Mouse (Mus musculus) gastrocnemius, postnatal 4 days (tissue): ENCODE measurements at regions not wholly inside any gene's neighbourhood (a gene's known extent, or its start where the extent isn't known, plus 50 kb on each side); places are given as distances from the start of the nearest gene placed in this dataset.

Experiments
- DNase-seq, 2 experiments: peaks; one replicate each; pipeline ENCODE4 v3.0.0; 2021 to 2022; ENCODE audit warnings: low spot score in 2 of 2, mixed read lengths in 2 of 2

GRCm38 (mm10) chr4:5206394-5207099, 413.4 kb upstream of the Impad1 start:
- DNase-seq = no peak

DNA sequence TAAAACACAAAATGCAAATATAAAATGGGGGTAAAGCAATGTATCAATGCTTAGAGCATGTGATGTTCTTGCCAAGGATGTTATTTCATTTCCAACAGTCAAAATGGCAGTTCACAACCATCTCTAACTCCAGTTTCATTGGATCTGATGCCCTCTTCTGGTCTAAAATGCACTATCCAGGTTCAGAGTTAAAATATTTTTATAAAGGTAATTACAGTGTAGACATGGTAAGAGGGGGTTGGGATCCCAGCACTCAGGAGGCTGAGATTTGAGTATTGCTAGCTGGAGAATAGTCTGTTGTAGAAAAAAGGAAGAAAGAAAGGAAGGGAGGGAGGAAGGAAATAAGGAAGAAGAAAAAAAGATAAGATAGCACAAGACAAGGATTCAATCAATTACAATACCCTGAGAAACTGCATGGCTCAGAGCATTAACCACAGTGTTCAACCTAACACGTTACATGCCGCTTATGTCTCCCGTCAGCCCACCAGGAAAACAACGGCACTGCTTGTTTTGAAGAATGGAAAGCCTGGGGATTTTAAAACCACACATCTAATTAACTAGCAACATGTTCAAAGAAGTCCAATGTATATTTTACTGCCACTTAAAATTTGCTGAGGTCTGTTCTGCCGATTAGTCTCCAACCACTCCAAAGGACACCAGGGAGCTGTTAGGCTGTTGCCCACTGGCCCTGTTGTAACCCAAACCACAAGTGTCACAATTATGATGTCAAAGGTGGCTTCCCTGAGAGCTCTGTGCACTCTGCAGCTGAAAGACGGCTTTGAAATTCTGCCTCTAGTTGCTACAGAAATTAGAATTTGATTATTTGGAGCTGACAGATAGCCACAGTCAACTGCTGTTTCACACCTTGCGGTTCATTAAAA, 412.4 kb upstream of the Impad1 start:
- DNase-seq = no peak

GRCm38 (mm10) chr4:5194272-5194671, 401.1 kb upstream of the Impad1 start:
- DNase-seq = no peak

- no peak for DNase-seq
Observed at GRCm38 (mm10) chr4:5181591-5181990, 388.4 kb upstream of the Impad1 start.

DNA sequence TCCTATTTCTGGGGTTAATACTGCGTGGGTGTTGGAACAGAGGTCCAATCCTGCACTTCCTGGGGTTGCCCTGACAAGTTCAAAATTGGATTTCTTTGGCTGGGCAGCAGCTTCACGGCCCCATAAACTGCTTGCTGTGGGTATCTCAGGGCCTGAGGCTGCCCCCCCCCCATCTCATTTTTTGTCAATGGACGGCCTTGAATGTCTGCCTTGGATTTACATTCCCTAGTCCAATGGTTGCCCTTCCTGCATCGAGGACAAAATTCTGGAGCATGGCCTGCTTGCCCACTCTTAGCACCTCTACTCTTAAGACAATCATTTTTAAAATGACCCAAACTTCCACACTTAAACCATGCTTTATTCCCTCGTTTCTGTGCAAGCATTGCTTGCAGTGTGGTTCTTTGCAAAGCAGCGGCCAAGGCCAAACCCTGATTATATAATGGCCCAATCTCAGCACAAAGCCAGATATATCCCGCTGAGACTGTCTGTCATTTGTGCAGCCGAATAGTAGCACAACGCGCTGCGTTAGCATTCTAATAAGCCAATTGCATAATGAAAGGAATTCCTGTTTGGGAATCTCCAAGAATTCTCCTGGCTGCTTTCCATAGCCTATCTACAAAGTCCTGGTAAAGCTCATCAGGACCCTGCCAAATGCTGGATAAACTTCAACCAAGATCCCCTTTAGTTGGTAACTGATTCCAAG, 386.0 kb upstream of the Impad1 start:
- DNase-seq = no peak

DNA sequence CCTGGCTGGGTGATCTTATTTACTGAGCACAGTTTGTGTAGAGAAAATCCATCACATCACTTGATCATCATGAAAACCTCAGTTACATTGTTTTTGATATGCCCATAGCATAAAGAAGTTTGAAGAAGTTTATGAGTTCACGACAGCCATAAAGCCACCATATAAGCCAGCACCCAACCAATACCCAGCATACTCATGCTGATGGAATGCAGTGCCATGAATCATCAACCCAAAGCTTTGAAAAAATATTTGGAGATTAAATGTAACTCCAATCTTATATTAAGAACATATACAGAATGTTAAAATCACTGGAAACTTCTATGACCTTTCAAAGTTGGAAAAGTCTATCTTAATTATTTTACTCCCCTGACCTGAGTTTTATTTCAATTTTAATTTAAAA, 372.1 kb upstream of the Impad1 start:
- no peak for DNase-seq

- DNase-seq = no peak
Observed at GRCm38 (mm10) chr4:5160931-5161330, 367.8 kb upstream of the Impad1 start.

DNA sequence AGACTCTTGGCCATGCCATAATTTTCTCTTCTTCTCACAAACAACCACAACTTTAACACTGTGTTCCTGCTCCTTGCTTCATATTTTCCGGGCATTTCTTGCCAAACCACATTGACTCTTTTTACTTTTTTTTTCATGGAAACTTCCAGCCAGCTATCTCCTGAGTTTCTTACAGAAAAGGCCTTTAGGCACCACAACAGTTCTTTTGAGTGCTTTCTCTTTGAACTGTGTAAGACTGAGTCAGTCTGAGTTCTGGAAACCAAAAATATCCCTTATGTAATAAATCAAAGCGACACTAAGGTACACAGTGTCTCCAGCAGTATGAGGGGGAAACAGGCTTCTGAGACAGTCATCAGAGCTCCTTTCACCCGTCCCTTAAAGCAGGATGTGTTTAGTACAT, 337.6 kb upstream of the Impad1 start:
- no peak for DNase-seq

DNA sequence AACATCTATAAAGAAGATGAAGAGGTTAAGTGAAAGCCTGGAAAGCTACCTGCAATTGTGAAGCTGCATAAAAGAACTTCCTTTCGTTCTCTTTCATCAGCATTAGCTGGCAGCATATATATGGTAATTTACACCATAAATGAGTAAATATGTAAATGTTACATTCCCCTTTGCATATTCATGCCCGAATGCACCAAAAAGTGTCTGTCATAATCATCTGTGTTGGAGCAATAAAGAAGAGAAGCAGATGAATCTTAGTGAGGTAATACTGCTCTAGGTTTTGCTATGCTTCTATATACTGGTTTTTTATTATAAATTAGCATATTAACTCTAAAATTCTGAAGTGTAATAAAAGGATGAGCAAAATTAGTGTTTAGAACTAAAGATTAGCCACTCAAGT, 332.9 kb upstream of the Impad1 start:
- DNase-seq = no peak

GRCm38 (mm10) chr4:5098411-5098810, 305.3 kb upstream of the Impad1 start:
- DNase-seq = no peak

- no peak for DNase-seq
Observed at GRCm38 (mm10) chr4:5078723-5079122, 285.6 kb upstream of the Impad1 start.

- DNase-seq = no peak
Observed at GRCm38 (mm10) chr4:5074754-5075153, 281.6 kb upstream of the Impad1 start.

DNA sequence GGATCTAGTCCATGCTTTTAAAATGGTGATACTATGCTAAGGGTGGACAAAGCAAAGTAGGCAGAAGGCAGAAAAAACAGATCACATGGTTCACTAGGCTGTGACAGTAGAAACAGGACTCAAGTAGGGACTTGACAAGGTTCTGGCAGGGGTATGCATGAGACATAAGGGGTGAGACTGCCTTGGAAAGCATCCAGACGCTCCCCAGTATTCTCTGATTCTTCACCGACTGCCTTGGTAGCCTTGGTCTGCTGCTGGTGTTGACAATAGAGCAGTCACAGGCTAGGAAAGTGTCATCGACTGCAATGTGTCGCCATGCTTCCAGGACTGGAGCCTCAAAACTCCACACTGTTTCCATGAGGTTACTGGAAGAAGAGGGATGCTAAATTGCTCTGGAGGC, 278.1 kb upstream of the Impad1 start:
- no peak for DNase-seq

DNA sequence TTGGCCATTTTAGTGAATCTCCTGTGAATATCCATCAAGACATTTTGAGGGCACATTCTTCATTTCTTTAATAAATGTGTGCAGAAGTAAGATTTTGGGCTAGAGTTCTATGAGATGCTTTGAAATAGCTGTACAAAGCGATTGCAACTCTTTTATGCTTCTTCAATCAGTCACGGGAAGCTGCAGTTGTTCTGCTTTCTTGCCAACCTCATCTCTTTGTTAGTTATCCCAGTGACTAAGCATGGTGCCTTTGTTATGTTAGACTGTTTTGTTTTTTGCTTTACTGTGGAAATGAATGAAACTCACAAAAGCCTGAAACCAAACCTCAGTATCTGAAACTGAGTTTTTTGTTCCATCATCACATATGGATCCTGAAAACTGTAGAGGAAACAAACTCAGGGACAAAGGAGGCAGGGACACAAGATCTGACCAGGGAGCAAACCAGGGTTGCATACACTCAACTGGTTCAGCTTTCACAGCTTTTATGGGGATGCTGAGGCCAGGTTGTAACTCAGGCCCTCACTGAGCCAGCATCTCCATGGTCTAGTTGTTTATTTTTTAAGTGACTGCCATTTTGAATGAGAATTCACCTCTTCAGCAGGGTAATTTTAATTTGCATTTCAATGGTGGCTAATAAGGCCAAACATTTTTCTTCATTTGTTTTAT, 266.3 kb upstream of the Impad1 start:
- no peak for DNase-seq

- DNase-seq = no peak
Observed at GRCm38 (mm10) chr4:5029929-5030328, 236.8 kb upstream of the Impad1 start.

DNA sequence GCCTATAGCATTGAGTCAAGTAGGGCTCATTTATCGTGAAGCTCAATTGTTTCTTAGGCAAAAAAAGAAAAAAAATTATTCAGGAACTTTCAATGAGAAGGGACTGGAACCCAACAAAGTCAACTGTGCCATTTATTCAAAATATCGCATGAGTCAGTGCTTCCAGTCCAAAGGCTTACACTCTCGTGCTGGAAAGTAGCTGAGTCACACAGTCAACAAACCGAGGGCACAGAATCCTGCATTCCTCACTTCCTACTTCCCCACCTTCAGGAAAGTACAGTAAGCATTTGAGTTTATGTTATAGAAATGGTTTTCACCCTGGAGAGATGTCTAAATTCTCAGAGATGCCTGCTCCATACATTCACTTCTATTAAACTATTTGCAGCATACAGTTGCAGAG, 194.3 kb upstream of the Impad1 start:
- DNase-seq = no peak

DNA sequence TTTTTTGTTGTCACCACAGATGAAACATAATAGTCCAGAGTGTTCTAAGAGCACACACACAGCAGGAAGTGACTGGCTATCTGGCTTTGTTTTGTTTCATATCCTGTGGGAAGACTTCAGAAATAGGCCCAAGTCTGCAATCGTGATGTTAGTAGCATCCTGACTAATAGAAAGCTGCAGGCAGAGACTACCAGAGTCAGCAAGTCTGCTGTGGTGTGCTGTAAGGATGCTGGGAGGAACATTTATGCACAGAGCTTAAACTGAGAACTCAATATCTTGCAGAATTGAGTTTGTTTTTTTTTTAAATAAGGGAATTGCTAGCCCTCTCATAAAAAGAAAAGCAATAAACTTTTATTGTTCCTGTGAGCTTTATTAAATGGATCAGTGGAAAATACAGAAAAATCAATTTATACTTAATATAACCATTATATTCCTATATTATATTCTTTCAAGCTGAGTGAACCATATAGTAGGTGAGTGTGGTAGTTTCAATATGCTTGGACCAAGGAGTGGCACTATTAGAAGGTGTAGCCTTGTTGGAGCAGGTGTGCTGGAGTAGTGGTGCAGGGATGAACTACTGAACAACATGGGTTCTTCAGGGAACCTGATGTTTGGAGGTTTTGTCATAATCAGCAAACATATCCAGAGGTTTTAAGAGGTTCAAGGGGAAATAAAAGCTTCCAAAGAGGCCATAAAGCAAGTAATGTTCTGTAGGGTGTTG, 190.5 kb upstream of the Impad1 start:
- DNase-seq = no peak

- no peak for DNase-seq
Observed at GRCm38 (mm10) chr4:4971800-4972319, 178.7 kb upstream of the Impad1 start.

- no peak for DNase-seq
Observed at GRCm38 (mm10) chr4:4948956-4949355, 155.8 kb upstream of the Impad1 start.

DNA sequence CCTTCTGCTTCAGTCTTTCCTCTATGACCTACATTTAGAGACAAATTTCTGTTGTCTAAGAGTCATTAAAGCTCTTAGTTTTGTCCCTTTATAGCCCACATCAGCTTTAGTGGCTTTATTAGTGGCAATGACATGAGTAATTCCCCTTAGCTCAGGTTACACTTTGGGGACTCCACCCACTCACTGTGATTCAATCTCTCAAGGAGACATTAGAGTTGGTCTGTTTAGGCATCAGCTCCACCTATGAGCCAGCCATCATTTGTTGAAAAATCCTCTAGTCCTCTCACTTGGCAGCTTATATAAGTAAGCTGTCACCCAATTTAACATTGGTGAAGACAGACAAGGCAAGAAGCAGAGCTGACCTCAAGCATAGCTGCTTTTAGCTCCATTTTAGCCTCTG, 151.3 kb upstream of the Impad1 start:
- DNase-seq = no peak

- no peak for DNase-seq
Observed at GRCm38 (mm10) chr4:4925741-4926140, 132.6 kb upstream of the Impad1 start.
